Mouse (Mus musculus) MEL (cell line): ENCODE measurements around the gene Ifng. TPM values are rescaled to one million over a fixed set of nuclear protein-coding genes. Genes with fewer than 3 reads are reported as not detected.

Experiments used
- DNase-seq: peaks from one replicate; pipeline ENCODE4 v3.0.0; 2011; ENCODE audit warnings: low read depth, low spot score
- H3K27ac ChIP-seq: 2 replicates; pipeline ENCODE4 v1.5.1; 2012; ENCODE audit warnings: low read depth, mild to moderate bottlenecking, control low read depth, low read length, moderate library complexity; ENCODE audit not compliant: control insufficient read depth
- H3K27me3 ChIP-seq, 2 experiments: fragments of 150-350 bp in 1 of 2; sonication (generic) in 1 of 2; 2 replicates each; pipeline ENCODE4 v1.6.1; 2012; ENCODE audit warnings: low read length in 2 of 2, mild to moderate bottlenecking in 2 of 2, improper control_type of control experiment in 1 of 2, moderate library complexity in 1 of 2; ENCODE audit not compliant: insufficient read depth in 2 of 2, control insufficient read depth in 1 of 2
- H3K36me3 ChIP-seq, 2 experiments: 2 replicates each; pipeline ENCODE4 v1.6.1; 2012 to 2014; ENCODE audit warnings: low read length in 2 of 2, improper control_type of control experiment in 1 of 2, inconsistent platforms in 1 of 2, mild to moderate bottlenecking in 1 of 2; ENCODE audit not compliant: insufficient read depth in 2 of 2, control insufficient read depth in 1 of 2
- H3K4me1 ChIP-seq, 2 experiments: fragments of 150-350 bp in 1 of 2; sonication (generic) in 1 of 2; 2 replicates each; pipeline ENCODE4 v1.6.1; 2012; ENCODE audit warnings: low read length in 2 of 2, improper control_type of control experiment in 1 of 2, mild to moderate bottlenecking in 1 of 2; ENCODE audit not compliant: insufficient read depth in 2 of 2, control insufficient read depth in 1 of 2
- H3K4me3 ChIP-seq, 2 experiments: fragments of 150-350 bp in 1 of 2; sonication (generic) in 1 of 2; 2 replicates each; pipeline ENCODE4 v1.5.1; 2012; ENCODE audit warnings: low read depth in 2 of 2, low read length in 2 of 2, mild to moderate bottlenecking in 2 of 2, moderate library complexity in 2 of 2, control low read depth in 1 of 2, improper control_type of control experiment in 1 of 2; ENCODE audit not compliant: control insufficient read depth in 1 of 2, insufficient read depth in 1 of 2
- H3K79me2 ChIP-seq: 2 replicates; pipeline ENCODE4 v1.6.1; 2012; ENCODE audit warnings: mild to moderate bottlenecking, low read length, moderate library complexity; ENCODE audit not compliant: control insufficient read depth, poor library complexity, insufficient read depth
- H3K9ac ChIP-seq: 2 replicates; pipeline ENCODE4 v1.6.1; 2012; ENCODE audit warnings: low read depth, mild to moderate bottlenecking, control low read depth, low read length, moderate library complexity; ENCODE audit not compliant: control insufficient read depth, poor library complexity, severe bottlenecking
- H3K9me3 ChIP-seq: fragments of 150-350 bp; sonication (generic); replicated peaks from 2 replicates; pipeline ENCODE4 v1.6.1; 2012; ENCODE audit warnings: mild to moderate bottlenecking, low read length, improper control_type of control experiment, moderate library complexity; ENCODE audit not compliant: insufficient read depth
- BHLHE40 ChIP-seq: IDR thresholded peaks from 2 replicates; pipeline ENCODE4 v1.6.1; 2012; ENCODE audit warnings: low read depth, mild to moderate bottlenecking, inconsistent platforms, low read length, improper control_type of control experiment, borderline replicate concordance
- E2F4 ChIP-seq: IDR thresholded peaks from 2 replicates; pipeline ENCODE4 v1.6.1; 2011; ENCODE audit warnings: low read depth, low read length, improper control_type of control experiment, borderline replicate concordance
- ELF1 ChIP-seq: IDR thresholded peaks from 2 replicates; pipeline ENCODE4 v1.6.1; 2014; ENCODE audit warnings: low read depth, mild to moderate bottlenecking, inconsistent platforms, low read length, improper control_type of control experiment, moderate library complexity
- EP300 ChIP-seq, 2 experiments: IDR thresholded peaks; 2 replicates each; pipeline ENCODE4 v1.6.1; 2011; ENCODE audit warnings: improper control_type of control experiment in 2 of 2, low read length in 2 of 2, low read depth in 1 of 2, mild to moderate bottlenecking in 1 of 2
- ETS1 ChIP-seq: IDR thresholded peaks from 2 replicates; pipeline ENCODE4 v1.6.1; 2012; ENCODE audit warnings: low read depth, mild to moderate bottlenecking, inconsistent platforms, low read length, improper control_type of control experiment, moderate library complexity
- GABPA ChIP-seq: IDR thresholded peaks from 2 replicates; pipeline ENCODE4 v1.6.1; 2012; ENCODE audit warnings: low read depth, mild to moderate bottlenecking, inconsistent platforms, low read length, improper control_type of control experiment, moderate library complexity
- HCFC1 ChIP-seq: IDR thresholded peaks from 2 replicates; pipeline ENCODE4 v1.6.1; 2012; ENCODE audit warnings: low read depth, mild to moderate bottlenecking, inconsistent platforms, low read length, improper control_type of control experiment, moderate library complexity
- JUND ChIP-seq: IDR thresholded peaks from 2 replicates; pipeline ENCODE4 v1.6.1; 2011; ENCODE audit warnings: low read depth, mild to moderate bottlenecking, improper control_type of control experiment, low read length
- MAX ChIP-seq: IDR thresholded peaks from 2 replicates; pipeline ENCODE4 v1.6.1; 2011; ENCODE audit warnings: low read length, improper control_type of control experiment
- MYC ChIP-seq: IDR thresholded peaks from 2 replicates; pipeline ENCODE4 v1.6.1; 2011; ENCODE audit warnings: low read depth, mild to moderate bottlenecking, low read length, improper control_type of control experiment, moderate library complexity
- POLR2A ChIP-seq, 2 experiments: IDR thresholded peaks; 2 replicates each; pipeline ENCODE4 v1.6.1; 2011 to 2012; ENCODE audit warnings: low read length in 2 of 2, mild to moderate bottlenecking in 2 of 2, control low read depth in 1 of 2, improper control_type of control experiment in 1 of 2, low read depth in 1 of 2, moderate library complexity in 1 of 2; ENCODE audit not compliant: control insufficient read depth in 1 of 2, insufficient read depth in 1 of 2, poor library complexity in 1 of 2
- RAD21 ChIP-seq: IDR thresholded peaks from 2 replicates; pipeline ENCODE4 v1.6.1; 2011; ENCODE audit warnings: mild to moderate bottlenecking, low read depth, low read length, improper control_type of control experiment
- SMC3 ChIP-seq: IDR thresholded peaks from 2 replicates; pipeline ENCODE4 v1.6.1; 2011; ENCODE audit warnings: low read depth, low read length, improper control_type of control experiment
- TAL1 ChIP-seq: IDR thresholded peaks from 2 replicates; pipeline ENCODE4 v1.6.1; 2012; ENCODE audit warnings: mild to moderate bottlenecking, inconsistent platforms, low read length, moderate library complexity, mixed read lengths
- UBTF ChIP-seq: IDR thresholded peaks from 2 replicates; pipeline ENCODE4 v1.6.1; 2012; ENCODE audit warnings: low read depth, mild to moderate bottlenecking, inconsistent platforms, low read length, improper control_type of control experiment, moderate library complexity, borderline replicate concordance; ENCODE audit not compliant: insufficient read depth
- USF1 ChIP-seq: IDR thresholded peaks from 2 replicates; pipeline ENCODE4 v1.6.1; 2014; ENCODE audit warnings: low read depth, mild to moderate bottlenecking, inconsistent platforms, low read length, improper control_type of control experiment, moderate library complexity
- USF2 ChIP-seq, 2 experiments: IDR thresholded peaks; 2 replicates each; pipeline ENCODE4 v1.6.1; 2011 to 2012; ENCODE audit warnings: improper control_type of control experiment in 2 of 2, low read length in 2 of 2, borderline replicate concordance in 1 of 2, inconsistent platforms in 1 of 2, low read depth in 1 of 2, mild to moderate bottlenecking in 1 of 2; ENCODE audit not compliant: insufficient read depth in 1 of 2
- ZC3H11A ChIP-seq: IDR thresholded peaks from 2 replicates; pipeline ENCODE4 v1.6.1; 2012; ENCODE audit warnings: low read depth, mild to moderate bottlenecking, inconsistent platforms, low read length, improper control_type of control experiment
- ZMIZ1 ChIP-seq: IDR thresholded peaks from 2 replicates; pipeline ENCODE4 v1.6.1; 2012; ENCODE audit warnings: low read depth, mild to moderate bottlenecking, inconsistent platforms, low read length, improper control_type of control experiment, moderate library complexity
- ZNF384 ChIP-seq: IDR thresholded peaks from 2 replicates; pipeline ENCODE4 v1.6.1; 2012; ENCODE audit warnings: low read depth, mild to moderate bottlenecking, inconsistent platforms, low read length, improper control_type of control experiment
- polyA plus RNA-seq, 2 experiments: library from polyadenylated mRNA; stranded (reverse) in 1 of 2; unstranded in 1 of 2; fragments of >175 nt in 1 of 2; fragments of >200 nt in 1 of 2; gene quantifications; 2 replicates each; pipeline versions ENCODE4 v1.2.1 to v1.2.4; 2012; ENCODE audit warnings: low replicate concordance in 2 of 2, low read depth in 1 of 2; ENCODE audit not compliant: insufficient read length in 2 of 2, insufficient read depth in 1 of 2, missing spikeins in 1 of 2
- total RNA-seq: library from RNA; depleted of rRNA; stranded (reverse); fragments of 300-350 nt; gene quantifications from 2 replicates; pipeline ENCODE4 v1.2.3, GENCODE M21; 2012

The Ifng gene
- total and polyA plus RNA-seq, 3 experiments: not detected

DNA sequence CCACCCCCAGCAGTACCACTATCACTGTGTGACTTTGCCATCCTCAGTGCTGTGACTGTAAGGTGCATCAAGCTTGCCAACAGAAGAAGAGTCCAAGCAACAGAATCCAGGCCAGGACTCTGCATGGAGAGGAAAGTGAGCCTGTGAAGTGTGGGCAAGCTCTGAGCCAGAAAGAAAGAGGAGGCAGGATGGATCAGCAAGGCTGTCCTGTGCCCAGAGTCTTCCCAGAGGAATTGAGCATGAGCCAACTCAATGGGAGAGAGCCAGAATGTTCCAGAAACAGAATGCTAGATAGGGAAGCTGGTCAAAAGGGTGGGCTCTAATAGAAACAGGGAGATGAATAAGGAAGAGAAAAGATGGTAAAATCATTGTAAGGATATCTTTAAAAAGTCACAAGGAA lies 19.9 kb upstream of the Ifng start:
- Histone ChIP-seq H3K4me3 (no peak overlapping the region), H3K9me3 (no peaks in the 10 kb centered on the region)
- no peak for DNase-seq

DNA sequence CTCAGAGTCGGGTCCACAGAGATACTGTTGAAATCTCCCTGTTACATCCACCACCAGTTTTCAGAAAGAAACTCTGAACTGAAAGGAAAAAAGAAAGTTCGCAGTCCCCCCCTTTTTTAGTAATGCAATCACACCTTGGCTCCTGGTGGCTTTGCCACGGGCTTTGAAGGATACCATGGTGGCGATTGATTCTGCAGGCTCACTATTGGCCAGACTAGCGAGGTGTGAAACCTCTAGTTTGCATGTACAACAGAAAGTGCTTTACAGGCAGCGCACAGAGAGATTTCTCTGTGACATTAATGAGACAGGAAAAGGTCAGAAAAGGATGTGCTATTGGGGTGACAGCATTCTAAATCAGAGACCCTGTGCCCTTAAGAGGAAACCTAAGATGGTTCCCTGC lies 5.3 kb upstream of the Ifng start:
- Histone ChIP-seq H3K36me3 (no peaks in the 10 kb centered on the region), H3K79me2 (no peaks in the 10 kb centered on the region), H3K9ac (no peak overlapping the region), H3K4me3 (no peak overlapping the region), H3K27ac (no peak overlapping the region), H3K4me1 (no peaks in the 10 kb centered on the region), H3K27me3 (no peaks in the 10 kb centered on the region), H3K9me3 (no peaks in the 10 kb centered on the region)
- DNase-seq: no peak
- no peak for TF ChIP-seq RAD21
- no peak for TF ChIP-seq ETS1
- TF ChIP-seq JUND: no peak
- TF ChIP-seq HCFC1: no peak
- no peak for TF ChIP-seq MAX
- TF ChIP-seq ZNF384: no peak
- TF ChIP-seq TAL1: no peak
- TF ChIP-seq ZMIZ1: no peak
- TF ChIP-seq UBTF: no peak
- no peak for TF ChIP-seq EP300 (IDR thresholded peaks at IDR 0.05; ENCODE audit: low read depth in 1 of 2, low read length in 2 of 2)
- TF ChIP-seq USF1: no peak
- TF ChIP-seq ELF1: no peak
- TF ChIP-seq MYC: no peak

More for the DNA sequence above, 19.9 kb upstream of the Ifng start:
- Histone ChIP-seq H3K27ac (no peak overlapping the region), H3K4me1 (no peaks in the 10 kb centered on the region), H3K79me2 (no peaks in the 10 kb centered on the region), H3K36me3 (no peaks in the 10 kb centered on the region), H3K27me3 (no peaks in the 10 kb centered on the region)
- TF ChIP-seq ZNF384 (no peak), MYC (no peak), USF2 (IDR thresholded peaks at IDR 0.05; ENCODE audit: borderline replicate concordance in 1 of 2, insufficient read depth in 1 of 2, low read depth in 1 of 2, low read length in 2 of 2) (no peak), E2F4 (no peak), USF1 (no peak), EP300 (IDR thresholded peaks at IDR 0.05; ENCODE audit: low read depth in 1 of 2, low read length in 2 of 2) (no peak), HCFC1 (no peak), GABPA (no peak), MAX (no peak), ZMIZ1 (no peak), BHLHE40 (no peak), ZC3H11A (no peak), POLR2A (IDR thresholded peaks at IDR 0.05; ENCODE audit: control insufficient read depth in 1 of 2, insufficient read depth in 1 of 2, low read depth in 1 of 2, low read length in 2 of 2, poor library complexity in 1 of 2) (no peak), SMC3 (no peak)
- TF ChIP-seq, all 39 proteins: peak for 0
- no peak overlapping the region for H3K9ac ChIP-seq
